Mouse (Mus musculus) bone marrow, adult 2 months (tissue): ENCODE results near the gene Oprm1. TPM values are rescaled to one million over a fixed set of nuclear protein-coding genes. Genes with fewer than 3 reads are reported as not detected.

Source experiments
- H3K27ac ChIP-seq: fragments of 200-500 bp; 2 replicates; pipeline ENCODE4 v1.5.1; 2012; ENCODE audit warnings: low read depth, mild to moderate bottlenecking, control low read depth, inconsistent platforms, low read length; ENCODE audit not compliant: control insufficient read depth, poor library complexity, insufficient read depth
- H3K4me1 ChIP-seq: fragments of 200-500 bp; 2 replicates; pipeline ENCODE4 v1.6.1; 2011; ENCODE audit warnings: low read length; ENCODE audit not compliant: control insufficient read depth, insufficient read depth
- H3K4me3 ChIP-seq: fragments of 200-500 bp; replicated peaks from 2 replicates; pipeline ENCODE3; 2011; ENCODE audit warnings: mild to moderate bottlenecking, low read depth, low read length, control low read depth; ENCODE audit not compliant: control insufficient read depth
- CTCF ChIP-seq: fragments of 200-500 bp; IDR thresholded peaks from 2 replicates; pipeline ENCODE4 v1.5.1; 2011; ENCODE audit warnings: low read length, control low read depth; ENCODE audit not compliant: control insufficient read depth, insufficient read depth
- POLR2A ChIP-seq: fragments of 200-500 bp; IDR thresholded peaks from 2 replicates; pipeline ENCODE4 v1.6.1; 2011; ENCODE audit warnings: low read depth, mild to moderate bottlenecking, control low read depth, low read length, borderline replicate concordance; ENCODE audit not compliant: control insufficient read depth
- WGBS: fragments of 180-500 bp; shearing (Covaris S2); methylation state at CpG from one replicate; pipeline ENCODE4 v1.1.7; 2018; 5-methylcytosine and 5-hydroxymethylcytosine counted together
- polyA plus RNA-seq: library from polyadenylated mRNA; stranded (reverse); fragments of >200 nt; gene quantifications from 2 replicates; pipeline ENCODE4 v1.2.4, GENCODE M21; 2011; ENCODE audit warnings: low replicate concordance; ENCODE audit not compliant: missing spikeins, insufficient read depth, insufficient read length

Gene Oprm1
- polyA plus RNA-seq, 1 experiment, result not detected

- Histone ChIP-seq H3K4me1 (no peaks in the 10 kb centered on the region; the same call in 1 of the 2 replicates), H3K4me3 (peak overlapping the region; percentile 44), H3K27ac (no peak overlapping the region)
- TF ChIP-seq CTCF (no peak), POLR2A (no peak)
- 16% methylated on average over 7 of the region's 7 CpGs for WGBS
These were observed 220.9 kb downstream of the Oprm1 start for GRCm38 (mm10) chr10:6979216-6979615.

GRCm38 (mm10) chr10:6979789-6980188 is 221.5 kb downstream of the Oprm1 start:
- TF ChIP-seq POLR2A, result no peak
- TF ChIP-seq CTCF, result no peak
- Histone ChIP-seq H3K4me3 (peak overlapping the region; percentile 55), H3K27ac (no peak overlapping the region), H3K4me1 (no peaks in the 10 kb centered on the region; the same call in 1 of the 2 replicates)
- WGBS, result under 1% methylated on average over 8 of the region's 8 CpGs

GRCm38 (mm10) chr10:6980236-6980635 is 221.9 kb downstream of the Oprm1 start:
- TF ChIP-seq POLR2A (no peak), CTCF (no peak)
- WGBS, result 0% methylated on average over 6 of the region's 6 CpGs
- Histone ChIP-seq H3K4me1 (no peaks in the 10 kb centered on the region; the same call in 1 of the 2 replicates), H3K4me3 (no peak overlapping the region), H3K27ac (no peak overlapping the region)

DNA sequence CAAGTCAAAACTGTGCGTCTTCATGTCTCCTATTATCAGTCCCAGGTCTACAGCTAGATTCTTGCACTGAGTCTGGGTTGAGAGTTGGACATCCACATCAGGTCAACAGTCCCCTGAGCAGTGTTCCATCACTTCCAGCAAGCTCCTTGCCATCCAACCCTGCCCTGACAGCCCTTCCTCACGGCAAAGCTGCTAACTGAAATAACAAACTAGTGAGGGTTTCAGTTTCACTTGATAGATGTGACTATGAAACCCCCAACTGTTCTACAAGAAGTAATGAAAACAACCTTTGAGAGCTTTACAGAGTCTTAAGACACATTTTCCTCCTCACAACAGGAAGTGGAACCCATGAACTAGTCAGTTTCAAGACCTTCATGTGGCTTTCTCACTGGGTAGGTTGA is 224.4 kb downstream of the Oprm1 start:
- H3K27ac ChIP-seq, result peak overlapping the region; percentile 91
- WGBS, result 37% methylated on average over 2 of the region's 2 CpGs

DNA sequence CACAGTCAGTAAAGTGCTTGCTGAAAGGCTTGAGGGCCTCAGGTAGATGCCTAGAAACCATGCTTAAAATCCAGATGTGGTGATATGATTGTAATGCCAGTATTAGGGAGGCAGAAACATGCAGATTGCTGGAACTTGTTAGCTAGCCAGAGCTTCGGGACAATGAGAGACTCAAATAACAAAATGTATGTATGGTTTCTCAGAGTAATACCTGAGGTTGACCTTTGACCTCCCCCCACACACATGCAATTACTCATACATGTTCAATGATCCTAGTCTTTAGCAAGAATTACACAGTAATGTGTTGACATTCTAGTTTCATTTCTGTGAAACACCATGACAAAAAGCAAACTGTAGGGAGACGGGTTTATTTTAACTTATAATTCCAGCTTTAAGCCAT is 225.1 kb downstream of the Oprm1 start:
- no peak overlapping the region for H3K27ac ChIP-seq
- no peak overlapping the region for H3K4me3 ChIP-seq
- peaks cover 9% of the 10 kb centered on the region for H3K4me1 ChIP-seq
- TF ChIP-seq CTCF (no peak), POLR2A (no peak)
- 56% methylated on average over 2 of the region's 2 CpGs for WGBS

More for the DNA sequence above, 224.4 kb downstream of the Oprm1 start:
- TF ChIP-seq CTCF (no peak), POLR2A (no peak)
- Histone ChIP-seq H3K4me3 (peak overlapping the region; percentile 23), H3K4me1 (peaks cover 6% of the 10 kb centered on the region)

DNA sequence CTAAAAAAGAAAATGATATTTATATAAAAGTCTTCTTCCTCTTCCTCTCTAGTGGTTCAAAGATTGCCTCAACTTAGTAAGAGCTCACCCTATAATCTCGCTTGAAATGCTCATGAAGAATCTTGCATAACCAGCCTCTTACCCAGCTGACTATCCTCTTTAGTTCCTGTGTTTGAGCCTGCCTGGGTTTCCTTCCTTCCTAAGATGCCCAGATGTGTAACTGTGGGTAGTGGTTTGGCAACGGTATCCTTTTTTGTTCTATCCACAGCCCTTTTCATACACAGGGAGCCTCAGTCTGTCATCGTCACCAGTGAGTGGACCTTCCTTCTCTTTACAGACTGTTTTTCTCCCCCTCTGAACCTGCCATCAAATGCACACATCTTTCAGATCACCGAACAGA is 227.9 kb downstream of the Oprm1 start:
- Histone ChIP-seq H3K4me3 (no peak overlapping the region), H3K4me1 (peaks cover 11% of the 10 kb centered on the region), H3K27ac (peak overlapping the region; percentile 29; the same call in 1 of the 2 replicates)
- WGBS, result 6% methylated on average over 4 of the region's 4 CpGs
- TF ChIP-seq CTCF (no peak), POLR2A (no peak)

GRCm38 (mm10) chr10:6987399-6988098 is 229.2 kb downstream of the Oprm1 start:
- 59% methylated on average over 4 of the region's 4 CpGs for WGBS
- H3K4me3 ChIP-seq, result no peak overlapping the region

DNA sequence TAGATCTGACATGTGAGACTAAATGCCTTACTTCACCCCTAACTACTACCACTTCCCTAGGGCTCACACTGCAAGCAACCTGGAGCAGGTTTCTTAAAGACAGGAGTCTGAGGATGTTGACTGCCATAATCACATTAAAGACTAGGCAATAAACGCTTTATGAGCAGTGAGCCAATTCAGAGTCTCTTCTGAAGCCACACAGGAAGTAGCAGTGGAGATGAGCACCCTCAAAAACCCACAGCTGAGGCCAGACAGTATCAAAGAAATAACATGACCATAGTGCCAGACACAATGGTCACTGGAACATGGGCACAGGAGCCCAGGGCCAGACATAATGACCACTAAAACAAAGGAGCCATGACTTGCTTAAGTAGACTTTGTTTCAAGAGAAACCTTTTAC is 230.2 kb downstream of the Oprm1 start:
- WGBS, result 8% methylated on average over 1 of the region's 1 CpGs
- no peak overlapping the region for H3K4me3 ChIP-seq
- TF ChIP-seq CTCF, result no peak
- no peak for TF ChIP-seq POLR2A
- H3K4me1 ChIP-seq, result peaks cover 11% of the 10 kb centered on the region
- H3K27ac ChIP-seq, result no peak overlapping the region

More at GRCm38 (mm10) chr10:6987399-6988098, 229.2 kb downstream of the Oprm1 start:
- H3K27ac ChIP-seq, result no peak overlapping the region
- TF ChIP-seq CTCF, result no peak
- no peak for TF ChIP-seq POLR2A
- peaks cover 11% of the 10 kb centered on the region for H3K4me1 ChIP-seq

GRCm38 (mm10) chr10:6996895-6997294 is 238.6 kb downstream of the Oprm1 start:
- no peak overlapping the region for H3K27ac ChIP-seq
- H3K4me1 ChIP-seq, result no peaks in the 10 kb centered on the region; the same call in 1 of the 2 replicates
- 43% methylated on average over 3 of the region's 3 CpGs for WGBS
- no peak overlapping the region for H3K4me3 ChIP-seq
- TF ChIP-seq POLR2A, result no peak
- no peak for TF ChIP-seq CTCF
